Mouse (Mus musculus) telencephalon, adult 2 months (tissue): Measurements from ENCODE around the gene Sgo2a.
"Not testable (repeated sequence)": the region's sequence is repeated elsewhere in the genome, so short reads cannot be mapped to it uniquely, and the experiment has no call there.

Source experiments
- DNase-seq: peaks from one replicate; pipeline ENCODE4 v3.0.0-alpha.2; 2011; ENCODE audit warnings: low read depth, low spot score

The Sgo2a gene

DNA sequence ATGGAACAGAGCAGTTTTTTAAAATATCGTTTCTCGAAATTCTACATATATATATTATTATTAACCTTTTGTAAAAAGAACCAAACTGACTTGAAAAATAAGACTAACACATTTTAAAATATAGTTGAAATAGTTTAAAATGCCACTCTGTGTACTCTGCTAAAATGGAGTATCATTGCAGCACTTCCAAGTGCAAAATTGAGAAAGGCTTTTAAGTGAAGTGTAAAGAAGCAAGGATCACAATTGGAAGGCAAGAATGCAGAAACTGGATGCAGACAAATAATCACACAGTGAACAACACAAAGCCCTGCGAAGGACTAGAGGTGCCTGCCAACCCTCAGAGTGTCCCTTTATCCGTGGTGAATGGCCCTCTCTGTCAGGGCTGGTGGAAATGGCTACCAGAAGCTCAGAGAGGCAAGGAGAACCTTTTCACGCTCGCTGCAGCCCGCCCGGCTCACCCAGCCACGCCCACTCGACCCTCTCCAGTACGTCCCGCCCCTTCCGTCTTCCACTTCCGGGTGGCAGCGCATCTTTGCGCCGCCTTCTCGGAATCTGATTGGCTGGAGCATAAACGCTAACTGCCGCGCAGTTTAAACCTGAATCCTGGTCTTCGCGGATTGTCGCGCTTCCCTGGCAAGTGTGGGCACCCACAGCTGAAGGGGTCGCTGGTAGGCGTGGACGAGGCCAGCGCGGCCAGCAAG lies at the start of gene Sgo2a:
Gene Sgo2a (plus strand): TSS at position 540 of the 701 bp plus-strand sequence.
- peak; percentile 87 for DNase-seq

DNA sequence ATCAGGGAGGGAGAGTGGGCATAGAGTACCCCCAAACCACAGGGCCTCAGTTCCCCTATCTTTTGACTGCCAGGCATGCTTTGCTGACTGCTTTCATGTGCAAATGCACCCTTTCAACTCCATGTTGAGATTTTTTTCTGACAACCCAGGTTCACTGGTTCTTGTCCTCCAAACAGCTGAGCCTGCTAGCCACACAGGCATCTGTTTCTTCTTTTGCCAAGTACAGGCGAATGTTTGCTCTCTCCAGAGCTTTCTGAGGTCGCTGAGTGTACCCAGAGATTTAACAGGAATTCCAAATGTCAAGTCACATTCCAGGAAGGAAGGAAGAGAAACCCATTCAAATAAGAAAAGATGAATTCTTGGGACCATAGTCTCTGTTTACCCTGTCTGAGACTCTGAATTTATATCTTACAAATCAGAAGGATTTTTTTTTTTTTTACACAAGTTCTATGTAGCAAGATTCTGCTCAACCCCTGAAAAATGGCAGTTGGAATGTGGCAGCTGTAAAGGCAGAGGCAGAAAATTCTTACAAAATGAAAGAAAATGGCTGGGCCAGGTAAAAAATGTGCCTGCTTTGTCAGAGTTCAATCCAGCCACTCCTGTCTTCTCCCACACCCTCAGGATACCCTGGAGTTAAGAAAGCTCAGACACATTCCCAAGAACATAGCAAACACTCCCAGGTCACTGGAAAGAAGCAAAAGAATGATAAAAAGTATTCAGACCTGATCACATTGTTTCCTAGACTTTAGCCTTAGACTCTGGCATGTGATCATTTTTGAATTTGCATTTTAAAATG lies 48.0 kb upstream of the Sgo2a start:
- no peak for DNase-seq

DNA sequence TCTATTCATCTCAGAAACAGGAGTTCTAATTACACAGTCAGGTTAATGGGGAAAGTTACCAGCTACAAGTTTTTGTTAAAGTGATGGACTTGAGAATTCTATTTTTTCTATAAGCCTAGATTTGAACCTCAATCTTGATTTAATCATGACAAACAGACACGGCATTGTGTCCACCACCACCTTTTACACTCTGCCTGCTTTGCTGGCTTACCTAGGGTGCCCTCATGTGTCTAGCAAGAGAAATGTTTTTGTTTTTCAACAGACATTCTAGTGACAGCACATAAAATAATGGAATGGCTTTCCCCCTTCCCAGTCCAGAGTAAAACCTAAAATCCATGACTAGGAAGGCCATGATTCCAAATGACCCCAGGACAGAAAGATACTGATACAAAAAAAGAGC lies 46.6 kb upstream of the Sgo2a start:
- DNase-seq: no peak

DNA sequence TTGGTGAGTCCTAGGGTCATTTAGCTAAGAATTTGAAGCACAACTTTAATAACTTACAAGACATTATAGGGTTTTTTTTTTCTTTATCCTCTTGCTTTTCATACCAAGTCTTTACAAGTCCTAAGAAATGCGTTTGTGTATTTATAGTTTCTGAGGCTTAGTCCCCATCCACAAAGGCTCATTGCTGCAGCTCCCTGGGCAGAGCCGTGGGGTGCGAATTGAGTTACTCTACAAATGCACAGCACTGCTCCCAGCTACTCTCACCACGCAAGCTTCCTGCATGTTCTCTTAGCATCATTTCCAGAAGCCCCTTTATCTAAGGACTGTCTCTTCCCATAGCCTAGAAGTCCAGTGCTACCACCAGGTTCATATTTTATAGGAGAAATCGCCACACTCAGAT lies 46.1 kb upstream of the Sgo2a start:
- no peak for DNase-seq

DNA sequence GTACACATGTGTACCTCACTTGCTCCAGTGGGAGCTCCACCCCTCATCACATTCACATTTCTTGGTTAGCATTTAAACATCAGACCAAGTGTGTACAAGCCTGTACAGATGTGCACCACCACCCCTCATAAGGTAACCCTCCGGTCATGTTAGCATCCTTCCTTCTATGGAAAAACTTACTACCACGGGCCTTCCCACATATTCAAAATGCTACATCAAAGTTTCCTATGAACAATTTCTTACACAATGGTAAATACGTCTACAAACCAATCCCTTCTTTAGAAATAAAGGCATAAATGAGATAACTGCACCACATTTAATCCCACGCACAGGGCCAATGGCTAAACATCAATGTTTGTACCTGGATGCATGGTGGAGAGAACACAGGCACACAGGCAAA lies 43.3 kb upstream of the Sgo2a start:
- no peak for DNase-seq

DNA sequence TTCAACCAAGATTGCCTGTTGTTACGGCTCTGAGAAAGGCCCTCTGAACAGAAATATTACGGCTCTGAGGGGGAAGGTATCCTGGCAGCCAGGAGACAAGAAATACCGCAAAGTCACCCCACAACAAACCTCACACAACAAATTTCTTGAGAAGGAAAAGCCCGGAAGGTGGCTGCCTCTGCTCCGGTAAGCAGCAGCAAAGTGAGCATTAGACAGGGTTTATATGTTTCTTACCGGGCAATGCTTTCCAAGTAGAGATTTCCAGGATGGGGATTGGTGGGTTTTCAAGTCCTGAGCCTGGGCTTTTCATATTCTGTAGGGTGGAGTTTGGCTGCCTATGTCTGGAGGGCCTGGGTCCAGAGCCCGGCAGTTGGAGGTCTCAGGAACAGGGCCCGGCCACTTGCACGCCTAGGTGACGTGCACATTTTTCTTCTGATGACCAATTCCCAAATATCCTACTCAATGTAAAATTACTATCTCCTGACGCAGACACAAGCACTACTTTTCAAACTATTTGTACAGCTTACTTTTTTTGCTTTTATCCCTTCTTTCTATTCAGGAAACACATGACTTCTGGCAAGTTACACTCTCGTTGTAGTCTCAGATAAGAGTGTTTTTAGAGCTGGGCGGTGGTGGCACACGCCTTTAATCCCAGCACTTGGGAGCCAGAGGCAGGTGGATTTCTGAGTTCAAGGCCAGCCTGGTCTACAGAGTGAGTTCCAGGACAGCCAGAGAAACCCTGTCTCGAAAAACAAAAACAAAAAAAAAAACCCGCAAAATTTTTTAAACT lies 42.0 kb upstream of the Sgo2a start:
- DNase-seq: no peak

DNA sequence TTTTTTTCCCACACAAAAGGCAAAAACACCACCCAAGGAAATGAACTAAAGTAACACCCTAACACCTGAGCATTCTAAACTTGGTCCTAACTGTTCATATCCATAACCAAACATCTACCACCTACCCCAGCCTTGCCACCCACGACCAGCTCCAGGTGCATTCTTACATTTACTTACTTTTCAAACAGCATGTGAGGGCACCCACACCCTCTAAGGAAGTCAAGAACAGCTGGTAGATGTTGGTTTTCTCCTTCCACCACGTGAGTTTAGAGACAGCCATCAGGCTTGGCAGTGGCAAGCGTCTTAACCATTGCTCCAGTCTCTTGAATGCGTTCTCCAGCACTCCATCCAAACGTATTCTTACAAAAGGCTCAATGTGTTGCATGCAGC lies 41.4 kb upstream of the Sgo2a start:
- no peak for DNase-seq

DNA sequence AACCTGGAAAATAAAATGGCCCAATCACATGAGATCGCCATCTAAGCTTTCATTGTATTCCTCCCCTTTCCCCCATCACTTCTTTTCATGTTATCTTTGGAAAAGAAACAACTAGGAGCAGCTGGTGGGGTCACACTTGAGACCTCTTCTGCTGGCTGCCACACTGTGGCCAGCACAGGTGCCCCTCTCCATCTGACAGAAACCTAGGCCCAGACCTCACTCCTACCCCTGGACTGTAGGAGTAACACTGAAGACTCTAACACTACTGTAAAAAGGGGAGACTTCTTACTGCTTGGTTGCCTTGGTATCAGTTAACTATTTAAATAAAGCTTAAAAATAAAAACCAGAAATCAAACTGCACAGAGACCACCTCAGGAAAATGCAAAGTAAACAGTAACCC lies 40.0 kb upstream of the Sgo2a start:
- DNase-seq: no peak

DNA sequence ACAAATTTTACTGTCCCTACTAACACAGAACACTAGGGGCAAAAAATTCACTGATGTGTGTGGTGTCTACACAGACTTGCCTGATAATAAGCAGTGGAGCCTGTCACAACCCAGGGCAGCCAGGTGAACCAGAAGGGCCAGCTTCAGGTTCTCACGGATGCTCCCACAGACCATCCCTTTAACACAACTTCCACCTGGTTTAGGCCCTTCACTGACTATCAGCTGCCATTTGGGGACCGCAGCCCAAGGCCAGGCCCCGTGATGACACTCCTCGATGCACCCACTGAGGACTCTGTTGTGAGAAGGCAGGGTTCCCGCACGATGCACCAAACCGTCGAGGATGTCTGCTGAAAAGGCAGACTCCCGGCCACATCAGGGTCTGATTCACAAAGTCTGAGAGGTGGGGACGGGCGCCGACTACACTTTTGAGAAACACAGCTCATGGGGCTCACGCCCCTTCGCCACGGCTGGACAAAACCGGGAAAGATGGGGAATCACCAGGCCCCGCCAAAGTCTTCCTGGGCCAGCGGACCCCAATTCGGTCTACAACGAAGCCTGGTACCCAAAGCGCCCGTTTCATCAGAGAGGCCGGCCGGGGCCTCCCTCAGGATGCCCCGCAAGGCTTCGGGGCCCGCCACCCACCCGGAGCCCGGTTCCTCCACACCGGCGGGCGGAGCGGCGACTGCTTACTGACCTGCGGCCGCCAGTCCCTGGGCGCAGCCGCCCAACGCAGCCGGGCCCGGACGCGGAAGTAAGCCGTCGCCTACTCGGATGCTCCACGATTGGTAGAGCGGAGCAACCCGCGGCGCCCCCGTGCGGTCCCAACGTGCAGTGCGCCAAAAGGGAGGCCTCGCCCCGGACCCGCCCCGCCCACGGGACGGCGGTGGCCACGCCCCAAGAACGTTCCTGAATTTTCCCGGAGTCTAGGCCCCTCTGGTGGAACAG lies 26.2 kb upstream of the Sgo2a start:
- DNase-seq: peak; percentile 70

DNA sequence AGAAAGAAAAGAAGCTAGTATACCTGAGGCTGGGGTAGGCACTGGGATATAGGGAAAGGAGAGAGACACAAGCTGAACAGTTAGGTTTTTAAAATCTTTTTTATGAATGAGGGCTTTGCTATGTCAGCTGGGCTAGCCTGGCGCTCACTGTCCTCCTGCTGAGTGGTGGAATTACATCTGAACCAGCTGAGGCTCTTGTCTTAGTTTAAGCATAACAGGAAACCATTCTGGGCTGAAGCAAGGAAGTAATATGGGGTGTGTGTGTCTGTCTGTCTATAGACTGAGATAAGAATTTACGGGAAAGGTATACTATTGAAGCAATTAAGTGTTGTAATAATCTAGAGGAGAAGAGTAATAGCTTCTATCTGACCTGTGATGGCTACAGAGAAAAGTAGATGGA lies 24.2 kb upstream of the Sgo2a start:
- DNase-seq: no peak

DNA sequence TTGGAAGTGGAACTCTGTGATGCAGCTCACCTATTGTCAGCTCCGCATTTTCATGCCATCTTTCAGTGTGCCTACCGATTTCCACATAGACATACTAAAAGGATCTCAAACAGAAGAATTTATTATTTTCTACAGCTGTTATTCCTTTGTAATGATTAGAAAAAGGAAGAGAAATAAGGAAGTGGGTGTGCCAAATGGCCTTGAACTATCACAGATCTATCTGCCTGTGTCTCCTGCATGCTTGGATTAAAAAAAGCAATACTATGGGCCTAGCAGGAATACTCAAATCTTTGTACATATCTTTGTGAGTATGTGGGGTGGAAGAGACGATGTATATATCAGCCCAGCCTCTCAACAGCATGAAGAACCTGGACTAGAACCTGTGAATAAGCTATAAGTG lies 18.9 kb upstream of the Sgo2a start:
- DNase-seq: no peak

DNA sequence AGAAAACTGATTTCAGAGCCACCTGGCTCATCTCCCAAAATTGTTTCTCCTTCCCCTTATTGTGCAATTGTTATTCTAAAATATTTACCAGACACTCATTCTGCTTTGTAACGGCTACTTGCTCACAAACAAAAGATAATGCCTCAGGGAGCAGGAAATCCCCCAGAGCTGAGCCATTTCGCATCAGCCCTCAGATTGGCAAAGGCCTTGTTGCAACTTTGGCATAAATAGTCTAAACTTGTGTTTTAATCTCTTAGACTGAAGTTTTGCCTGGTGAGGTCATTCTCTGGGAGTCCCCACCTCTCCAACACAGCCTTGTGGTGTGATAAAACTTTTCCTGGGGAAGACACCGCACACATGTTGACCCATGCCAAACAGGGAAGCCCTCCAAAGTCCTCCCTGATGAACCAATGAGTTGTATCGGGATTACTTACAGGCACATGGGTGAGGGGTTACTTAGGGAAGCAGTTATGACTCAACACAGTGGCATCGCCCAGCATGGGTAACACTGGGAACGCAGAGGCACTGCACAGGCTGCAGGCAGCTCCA lies 6.6 kb upstream of the Sgo2a start:
- no peak for DNase-seq

DNA sequence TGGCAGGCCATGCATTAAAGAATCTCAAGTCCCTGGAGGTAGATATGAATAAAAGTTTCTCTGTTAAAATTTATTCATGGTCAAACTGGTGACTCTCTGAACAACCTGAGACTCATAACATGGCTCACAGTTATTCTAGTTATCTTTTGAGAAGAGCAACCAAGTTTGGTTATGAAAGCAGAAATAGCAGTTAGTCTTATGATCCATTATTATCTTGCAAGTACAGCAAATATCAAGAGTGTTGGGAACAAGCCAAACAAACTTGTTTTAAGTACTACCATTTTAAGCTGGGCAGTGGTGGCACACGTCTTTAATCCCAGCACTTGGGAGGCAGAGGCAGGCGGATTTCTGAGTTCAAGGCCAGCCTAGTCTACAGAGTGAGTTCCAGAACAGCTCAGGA lies 4.5 kb upstream of the Sgo2a start:
- no peak for DNase-seq

DNA sequence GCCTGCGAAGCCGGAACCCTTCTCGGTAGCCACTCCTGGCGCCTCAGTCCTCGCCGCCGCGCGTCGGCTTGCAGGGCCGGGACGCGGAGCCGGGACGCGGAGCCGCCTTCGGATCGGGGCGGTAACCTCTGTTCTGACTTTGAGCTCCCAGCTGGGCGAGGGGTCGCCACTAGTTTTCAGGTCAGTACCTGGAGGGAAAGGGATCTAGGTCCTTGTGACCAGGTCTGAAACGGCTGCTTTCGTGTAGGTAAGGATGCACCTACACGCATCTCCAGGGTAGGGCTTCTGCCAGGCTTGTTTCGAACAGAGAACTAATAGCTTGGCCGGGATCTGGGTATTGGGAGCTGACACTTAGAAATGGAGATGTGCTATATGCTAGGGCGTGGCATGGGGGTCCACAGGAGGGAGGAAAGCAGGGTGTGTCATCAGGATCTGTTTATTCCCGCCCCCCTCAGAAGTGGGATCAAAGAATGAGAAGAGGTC lies 403 bp downstream of the Sgo2a start:
- no peak for DNase-seq

DNA sequence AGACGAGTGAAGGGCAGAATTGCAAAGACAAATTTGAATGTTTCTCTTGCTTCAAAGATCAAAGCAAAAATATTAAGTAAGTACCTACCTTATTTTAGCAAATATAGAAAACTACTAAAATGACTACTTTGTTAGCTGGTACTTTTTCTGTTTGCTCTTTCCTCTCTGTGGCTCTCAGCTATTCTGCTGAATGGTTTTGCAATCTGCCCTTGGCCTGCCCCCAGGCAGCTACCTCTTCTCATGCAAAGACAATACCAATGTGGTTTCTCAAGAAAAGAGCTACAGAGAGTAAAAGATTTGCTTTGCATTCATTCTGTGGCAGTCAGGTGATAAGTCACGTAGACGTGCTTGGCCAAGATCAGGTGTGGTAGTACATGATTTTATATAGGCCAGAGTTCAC lies 2.4 kb downstream of the Sgo2a start:
- DNase-seq: no peak

DNA sequence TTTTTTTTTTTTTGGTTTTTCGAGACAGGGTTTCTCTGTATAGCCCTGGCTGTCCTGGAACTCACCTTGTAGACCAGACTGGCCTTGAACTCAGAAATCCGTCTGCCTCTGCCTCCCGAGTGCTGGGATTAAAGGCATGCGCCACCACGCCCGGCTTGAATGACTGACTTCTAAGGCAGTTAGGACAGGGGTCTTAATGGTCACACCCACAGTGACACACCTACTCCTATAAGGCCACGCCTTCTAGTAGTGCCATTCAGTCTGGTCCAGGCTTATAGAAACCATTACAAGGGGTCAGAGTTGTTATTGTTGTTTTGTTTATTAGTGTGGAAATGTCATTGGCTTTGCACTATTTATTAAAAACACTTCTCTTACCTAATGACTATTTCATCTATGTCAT lies 10.6 kb downstream of the Sgo2a start:
- not testable (repeated sequence) for DNase-seq

DNA sequence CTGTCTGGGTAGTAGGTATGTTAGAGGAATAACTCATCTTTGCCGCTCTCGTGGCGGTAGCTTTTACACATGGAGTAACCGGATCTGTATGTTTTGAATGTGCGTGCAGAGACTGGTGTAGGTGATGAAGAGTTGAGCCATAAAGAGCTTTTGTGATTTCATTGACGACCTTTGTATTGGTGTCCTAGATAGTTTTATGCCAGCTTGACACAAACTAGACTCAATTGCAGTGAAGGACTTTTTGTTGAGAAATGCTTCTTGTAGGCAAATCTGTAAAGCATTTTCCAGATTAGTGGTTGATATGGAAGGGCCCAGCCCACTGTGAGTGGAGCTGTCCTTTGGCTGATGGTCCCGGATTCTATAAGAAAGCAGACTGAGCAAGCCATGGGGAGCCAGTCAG lies 23.1 kb downstream of the Sgo2a start, which contains the start of gene Kctd18:
Gene Kctd18 (minus strand): TSS at position 101 of the 400 bp plus-strand sequence.
- DNase-seq: no peak

DNA sequence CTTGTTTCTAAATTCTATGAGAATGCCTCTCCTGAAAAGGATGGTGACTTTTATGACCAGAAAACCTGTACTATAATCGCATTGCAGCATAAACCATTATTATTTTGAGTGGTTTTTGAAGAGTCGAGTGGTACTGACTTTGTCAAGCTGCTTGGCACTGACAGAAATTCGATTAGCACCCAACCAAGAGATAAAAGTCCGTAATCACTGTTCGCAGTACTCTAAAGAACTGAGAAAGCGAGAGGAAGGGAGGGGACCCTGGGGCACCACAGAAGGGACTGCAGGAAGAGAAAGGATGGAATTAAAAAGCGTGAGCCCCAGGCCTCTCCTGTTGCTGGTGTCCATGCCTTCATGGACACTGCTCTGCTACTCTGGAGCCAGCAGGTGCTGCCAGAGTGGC lies 31.9 kb downstream of the Sgo2a start:
- DNase-seq: no peak

DNA sequence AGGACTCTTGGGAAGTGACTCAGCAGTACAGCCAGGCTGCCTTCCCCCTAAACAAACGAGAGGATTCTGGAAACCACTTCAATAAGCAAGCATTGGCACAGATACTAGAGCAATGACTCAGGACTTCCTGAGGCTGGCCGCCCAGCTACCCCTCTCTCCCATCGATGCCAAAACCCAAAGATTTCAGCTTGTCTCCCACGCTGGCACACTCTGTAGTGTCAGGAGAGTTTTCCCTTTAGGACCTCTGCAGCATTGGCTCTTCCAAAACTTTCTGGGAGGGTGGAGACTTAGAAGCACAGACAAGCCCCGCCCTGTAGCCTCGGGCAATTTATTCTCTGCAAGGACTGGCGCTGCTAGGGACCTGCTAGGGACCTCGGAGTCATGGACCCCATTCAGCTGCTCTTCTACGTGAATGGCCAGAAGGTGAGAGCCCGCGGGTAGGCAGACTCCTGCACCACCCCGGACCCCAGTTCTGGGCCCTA lies 33.9 kb downstream of the Sgo2a start, which contains the start of gene Aox1:
Gene Aox1 (plus strand): TSS at position 296 of the 482 bp plus-strand sequence.
- DNase-seq: no peak

DNA sequence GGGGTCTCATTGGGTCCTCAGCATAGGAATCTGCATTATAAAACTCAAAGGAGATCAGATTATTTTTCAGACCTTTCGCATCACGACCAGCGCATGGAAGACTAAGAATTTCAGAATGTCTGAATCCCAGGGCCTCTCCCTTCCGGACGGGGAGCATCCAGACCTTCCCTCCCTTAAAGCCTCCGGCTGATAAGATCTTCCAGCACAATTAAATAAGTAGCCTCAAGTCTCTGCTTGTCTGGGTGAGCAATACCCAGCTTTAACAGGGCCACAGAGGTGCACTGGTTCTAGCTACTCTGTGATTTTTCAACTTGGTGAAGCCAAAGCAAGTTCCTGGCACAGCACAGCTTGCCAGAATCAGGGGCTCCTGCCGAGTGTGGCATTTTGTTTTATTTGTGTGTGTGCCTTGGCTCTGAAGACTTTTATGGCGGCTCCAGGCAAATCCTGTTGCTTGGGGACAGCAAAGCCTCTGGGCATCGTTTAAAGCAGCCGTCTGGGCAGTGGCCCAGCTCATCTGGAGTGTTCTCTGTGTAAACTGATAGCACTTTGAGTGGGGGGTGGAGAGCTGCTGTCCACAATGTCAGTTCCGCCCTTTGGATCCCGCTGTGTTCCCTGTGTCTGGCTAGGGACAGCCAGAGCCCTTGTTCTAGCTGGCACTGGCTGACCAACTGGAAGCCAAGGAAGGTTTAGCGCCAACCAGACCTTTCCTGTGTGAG lies 34.5 kb downstream of the Sgo2a start:
- no peak for DNase-seq
